Mouse (Mus musculus) c-Kit-positive CD71-positive TER-119-negative erythroid progenitor cells, embryonic 14.5 days (primary cell): ENCODE measurements around the gene Lhfpl2.

ENCODE experiments used
- DNase-seq: peaks from one replicate; pipeline ENCODE4 v3.0.0-alpha.2; 2013; ENCODE audit warnings: low read depth

Lhfpl2 gene

GRCm38 (mm10) chr13:94066626-94067275, 9.2 kb downstream of the Lhfpl2 start:
- DNase-seq, result no peak

GRCm38 (mm10) chr13:94068308-94068707, 10.7 kb downstream of the Lhfpl2 start:
- no peak for DNase-seq

GRCm38 (mm10) chr13:94069421-94070307, 12.1 kb downstream of the Lhfpl2 start:
- no peak for DNase-seq

GRCm38 (mm10) chr13:94070308-94070619, 12.7 kb downstream of the Lhfpl2 start:
- DNase-seq, result no peak

GRCm38 (mm10) chr13:94070927-94071326, 13.3 kb downstream of the Lhfpl2 start:
- DNase-seq, result no peak

GRCm38 (mm10) chr13:94073046-94073715, 15.6 kb downstream of the Lhfpl2 start:
- DNase-seq, result no peak

- DNase-seq, result no peak
Measured at GRCm38 (mm10) chr13:94073716-94074115, 16.1 kb downstream of the Lhfpl2 start.

- DNase-seq, result no peak
Measured at GRCm38 (mm10) chr13:94075181-94075580, 17.6 kb downstream of the Lhfpl2 start.

- DNase-seq, result no peak
Measured at GRCm38 (mm10) chr13:94077136-94078018, 19.8 kb downstream of the Lhfpl2 start.

- DNase-seq, result no peak
Measured at GRCm38 (mm10) chr13:94083196-94083595, 25.6 kb downstream of the Lhfpl2 start.

- DNase-seq, result no peak
Measured at GRCm38 (mm10) chr13:94084220-94085126, 26.9 kb downstream of the Lhfpl2 start.

GRCm38 (mm10) chr13:94086090-94086808, 28.7 kb downstream of the Lhfpl2 start:
- DNase-seq, result peak; percentile 48

- no peak for DNase-seq
Measured at GRCm38 (mm10) chr13:94087061-94087460, 29.5 kb downstream of the Lhfpl2 start.

GRCm38 (mm10) chr13:94088788-94089187, 31.2 kb downstream of the Lhfpl2 start:
- DNase-seq, result no peak

GRCm38 (mm10) chr13:94089286-94089685, 31.7 kb downstream of the Lhfpl2 start:
- DNase-seq, result no peak

GRCm38 (mm10) chr13:94091366-94091765, 33.8 kb downstream of the Lhfpl2 start:
- DNase-seq, result no peak

GRCm38 (mm10) chr13:94094176-94094575, 36.6 kb downstream of the Lhfpl2 start:
- DNase-seq, result no peak

- DNase-seq, result no peak
Measured at GRCm38 (mm10) chr13:94094625-94095024, 37.0 kb downstream of the Lhfpl2 start.

- DNase-seq, result no peak
Measured at GRCm38 (mm10) chr13:94095202-94095601, 37.6 kb downstream of the Lhfpl2 start.

- DNase-seq, result no peak
Measured at GRCm38 (mm10) chr13:94097667-94098066, 40.1 kb downstream of the Lhfpl2 start.
